Comparison of ENCODE assay signal across 8 mouse cellular contexts in genomic region chr3:96663432-96664239, GRCm38 (mm10). TPM values are rescaled to one million over a fixed set of nuclear protein-coding genes. Genes with fewer than 3 reads are reported as not detected.
A peak's percentile ranks its signal among the peaks of the same experiment; 100 is the strongest.
DNase-seq lines count a peak whose midpoint lies in the region; ATAC-seq lines count a peak whose summit lies in the region.

No protein-coding gene starts in this region.

- no peaks in the 10 kb centered on the region for H3K27me3 ChIP-seq in intestine, embryonic 14.5 days (replicated peaks; ENCODE audit: control insufficient read depth, insufficient read depth, low read length)

- no peak overlapping the region; the same call in 1 of the 2 replicates for H3K9ac ChIP-seq in intestine, embryonic 14.5 days (ENCODE audit: low read length)

- peaks cover 5% of the 10 kb centered on the region for H3K4me1 ChIP-seq in intestine, embryonic 14.5 days (replicated peaks; ENCODE audit: control insufficient read depth, insufficient read depth, low read length)

- 6% methylated on average over 15 of the region's 18 CpGs for WGBS in intestine, embryonic 14.5 days

- peak overlapping the region; percentile 49 for H3K4me2 ChIP-seq in intestine, embryonic 14.5 days (ENCODE audit: low read length)

- no peaks in the 10 kb centered on the region for H3K36me3 ChIP-seq in intestine, embryonic 14.5 days (ENCODE audit: control insufficient read depth, insufficient read depth, low read length)

- ATAC-seq in intestine, embryonic 14.5 days (replicated peaks; ENCODE audit: low FRiP score, low TSS enrichment, low read depth), result peak; percentile 86

- no peaks in the 10 kb centered on the region for H3K9me3 ChIP-seq in intestine, embryonic 14.5 days (ENCODE audit: control insufficient read depth, low read length)

- H3K27ac ChIP-seq in intestine, embryonic 14.5 days (ENCODE audit: low read depth), result peak overlapping the region; percentile 25; the same call in 1 of the 2 replicates

- DNase-seq in adrenal gland, adult (ENCODE audit: inconsistent age in 2 of 2, low spot score in 1 of 2), result peak; percentile 78 to 95
- peak; percentile 94 for DNase-seq in embryo, embryonic 10.5 days (ENCODE audit: low spot score)
- DNase-seq in gastrocnemius, postnatal 25 days, result peak; percentile 75
- DNase-seq in intestine, embryonic 14.5 days (ENCODE audit: low spot score), result peak; percentile 96
- DNase-seq in left cerebral cortex, postnatal 14 days (ENCODE audit: low spot score in 2 of 2), result peak; percentile 89 to 92
- DNase-seq in mesoderm, embryonic 11.5 days (ENCODE audit: low read depth, low spot score), result peak; percentile 92
- peak; percentile 92 for DNase-seq in right cerebral cortex, postnatal 4 days
- DNase-seq in yolk sac, embryonic 10.5 days (ENCODE audit: low spot score), result peak; percentile 62

- intact Hi-C loops in left cerebral cortex, postnatal 14 days (cut with DNase I), result no loop called here

- H3K4me3 ChIP-seq in intestine, embryonic 14.5 days (ENCODE audit: low read depth, low read length), result peak overlapping the region; percentile 9; the same call in 1 of the 2 replicates

RNA-seq across cellular contexts. Expression of gene Ankrd35, which starts 6.3 kb away (rescaled TPM):
- total RNA-seq in gastrocnemius, postnatal 25 days (2021), result under 1 TPM; 0.51 to 0.67 TPM
- polyA plus RNA-seq in intestine, embryonic 14.5 days (2014; fragmentation: Nextera tagmentation; extraction: Ambion mirVana), result 0.20 and 0.38 TPM in 2 replicates
- total RNA-seq in left cerebral cortex, postnatal 14 days (2021), result 1 to 10 TPM; 4.6 to 7.6 TPM

RNA-seq across cellular contexts. Expression of gene Itga10, which starts 18.3 kb away (rescaled TPM):
- total RNA-seq in gastrocnemius, postnatal 25 days (2021), result 1 to 10 TPM in 1 of 2 experiments, under 1 TPM in 1; 0.70 to 1.2 TPM
- polyA plus RNA-seq in intestine, embryonic 14.5 days (2014; fragmentation: Nextera tagmentation; extraction: Ambion mirVana), result 0.61 and 0.86 TPM in 2 replicates
- 1 to 10 TPM; 1.5 to 2.5 TPM for total RNA-seq in left cerebral cortex, postnatal 14 days (2021)

RNA-seq across cellular contexts. Expression of gene Gm42957, which starts 28.4 kb away (rescaled TPM):
- under 1 TPM; 0.10 to 0.13 TPM for total RNA-seq in gastrocnemius, postnatal 25 days (2021)
- 0.07 and 0.12 TPM in 2 replicates for polyA plus RNA-seq in intestine, embryonic 14.5 days (2014; fragmentation: Nextera tagmentation; extraction: Ambion mirVana)
- under 1 TPM; 0.40 to 0.44 TPM for total RNA-seq in left cerebral cortex, postnatal 14 days (2021)

RNA-seq across cellular contexts. Expression of gene Pex11b, which starts 28.5 kb away (rescaled TPM):
- total RNA-seq in gastrocnemius, postnatal 25 days (2021), result 10 to 100 TPM; 20.4 to 22.1 TPM
- polyA plus RNA-seq in intestine, embryonic 14.5 days (2014; fragmentation: Nextera tagmentation; extraction: Ambion mirVana), result 44.1 and 54.3 TPM in 2 replicates
- total RNA-seq in left cerebral cortex, postnatal 14 days (2021), result 10 to 100 TPM; 49.2 to 49.7 TPM

RNA-seq across cellular contexts. Expression of gene Pias3, which starts 32.5 kb away (rescaled TPM):
- total RNA-seq in gastrocnemius, postnatal 25 days (2021), result 1 to 10 TPM; 6.5 to 6.9 TPM
- 35.5 and 40.0 TPM in 2 replicates for polyA plus RNA-seq in intestine, embryonic 14.5 days (2014; fragmentation: Nextera tagmentation; extraction: Ambion mirVana)
- 10 to 100 TPM; 17.6 to 22.7 TPM for total RNA-seq in left cerebral cortex, postnatal 14 days (2021)

Comparison
In these comparisons a context has a peak if more than half of its experiments do, and no peak if none do; other contexts are left out.
1. Peak in every context shown above with its lines: DNase-seq, ATAC-seq, H3K4me3 ChIP-seq and H3K27ac ChIP-seq.